Mouse (Mus musculus) E14TG2a.4 (cell line): Measurements from ENCODE around the gene Gpr176.

Experiments used
- CTCF ChIP-seq: conservative IDR thresholded peaks from 2 replicates; pipeline ENCODE4 v1.5.1; 2014; ENCODE audit warnings: low read length
- NANOG ChIP-seq: IDR thresholded peaks from 2 replicates; pipeline ENCODE4 v1.6.1; 2014; ENCODE audit warnings: borderline replicate concordance, low read length, mixed read lengths
- POU5F1 ChIP-seq: IDR thresholded peaks from 2 replicates; pipeline ENCODE4 v1.6.1; 2014; ENCODE audit warnings: low read length, borderline replicate concordance

GRCm38 (mm10) chr2:118355138-118355719, 18.0 kb downstream of the Gpr176 start:
- no peak for TF ChIP-seq CTCF
- no peak for TF ChIP-seq NANOG
- no peak for TF ChIP-seq POU5F1
